Mouse (Mus musculus) cerebellum, postnatal 36 days (tissue): ENCODE results near the gene Gm15080.
"Not testable (repeated sequence)": the region's sequence is repeated elsewhere in the genome, so short reads cannot be mapped to it uniquely, and the experiment has no call there.

Experiments
- DNase-seq, 2 experiments: peaks; one replicate each; pipeline ENCODE4 v3.0.0; 2021 to 2022; ENCODE audit warnings: mixed read lengths in 2 of 2

Gene Gm15080

GRCm38 (mm10) chrX:147992693-147993092 is at the start of gene Gm15080:
TSS of gene Gm15080 (plus strand) at chrX:147992993.
- DNase-seq, result not testable (repeated sequence)
